Mouse (Mus musculus) embryonic facial prominence, embryonic 15.5 days (tissue): Measurements from ENCODE around the gene Haus3. TPM values are rescaled to one million over a fixed set of nuclear protein-coding genes. Genes with fewer than 3 reads are reported as not detected.

Experiments
- ATAC-seq: fragments of 200-750 bp; cut with Nextera tagmentation; 2 replicates; pipeline ENCODE4 v1.8.0; 2017; ENCODE audit warnings: low read depth, moderate TSS enrichment; ENCODE audit not compliant: insufficient number of reproducible peaks, low FRiP score, low TSS enrichment
- H3K27ac ChIP-seq: fragments of 300-500 bp; sonication (generic); replicated peaks from 2 replicates; pipeline ENCODE4 v1.5.1; 2015; ENCODE audit warnings: mild to moderate bottlenecking, inconsistent platforms
- H3K27me3 ChIP-seq: fragments of 300-500 bp; sonication (generic); 2 replicates; pipeline ENCODE4 v1.6.1; 2015; ENCODE audit warnings: inconsistent platforms
- H3K36me3 ChIP-seq: fragments of 300-500 bp; sonication (generic); 2 replicates; pipeline ENCODE4 v1.6.1; 2015; ENCODE audit warnings: mild to moderate bottlenecking, inconsistent platforms
- H3K4me1 ChIP-seq: fragments of 300-500 bp; sonication (generic); 2 replicates; pipeline ENCODE4 v1.6.1; 2015; ENCODE audit warnings: inconsistent platforms
- H3K4me2 ChIP-seq: fragments of 300-500 bp; sonication (generic); replicated peaks from 2 replicates; pipeline ENCODE4 v1.6.1; 2015; ENCODE audit warnings: mild to moderate bottlenecking, inconsistent platforms
- H3K4me3 ChIP-seq: fragments of 300-500 bp; sonication (generic); replicated peaks from 2 replicates; pipeline ENCODE4 v1.5.1; 2015; ENCODE audit warnings: mild to moderate bottlenecking, inconsistent platforms
- H3K9ac ChIP-seq: fragments of 300-500 bp; sonication (generic); 2 replicates; pipeline ENCODE4 v1.6.1; 2015; ENCODE audit warnings: inconsistent platforms
- H3K9me3 ChIP-seq: fragments of 300-500 bp; sonication (generic); replicated peaks from 2 replicates; pipeline ENCODE4 v1.6.1; 2016; ENCODE audit warnings: inconsistent platforms
- WGBS: fragments of 180-500 bp; shearing (Covaris S2); methylation state at CpG from one replicate; pipeline ENCODE4 v1.1.7; 2015; 5-methylcytosine and 5-hydroxymethylcytosine counted together
- polyA plus RNA-seq: library from polyadenylated mRNA; unstranded; fragments of >200 nt; fragmentation: Nextera tagmentation; extraction: Ambion mirVana; gene quantifications from 2 replicates; pipeline ENCODE4 v1.2.1, GENCODE M21; 2015

Gene Haus3
- polyA plus RNA-seq, 1 experiment from 2014 or later = 26.2 TPM

- no peak overlapping the region for H3K4me3 ChIP-seq
- no peak overlapping the region for H3K4me2 ChIP-seq
- H3K27ac ChIP-seq = no peak overlapping the region
- no peaks in the 10 kb centered on the region for H3K27me3 ChIP-seq
- H3K9ac ChIP-seq = no peak overlapping the region
- ATAC-seq = no peak
- no peaks in the 10 kb centered on the region for H3K9me3 ChIP-seq
- no peaks in the 10 kb centered on the region for H3K4me1 ChIP-seq
- no peaks in the 10 kb centered on the region for H3K36me3 ChIP-seq
- 82% methylated on average over 3 of the region's 3 CpGs for WGBS
These were observed 50.0 kb downstream of the Haus3 start for GRCm38 (mm10) chr5:34119121-34119856.

- no peaks in the 10 kb centered on the region for H3K9me3 ChIP-seq
- H3K4me3 ChIP-seq = no peak overlapping the region
- no peak overlapping the region for H3K27ac ChIP-seq
- no peaks in the 10 kb centered on the region for H3K4me1 ChIP-seq
- H3K36me3 ChIP-seq = no peaks in the 10 kb centered on the region
- no peak overlapping the region for H3K4me2 ChIP-seq
- H3K9ac ChIP-seq = no peak overlapping the region
- H3K27me3 ChIP-seq = no peaks in the 10 kb centered on the region
- 79% methylated on average over 1 of the region's 1 CpGs for WGBS
- ATAC-seq = no peak
These were observed 63.6 kb downstream of the Haus3 start for GRCm38 (mm10) chr5:34105681-34106080.

Other genes with a start within 250 kb of the Haus3 start
- gene Nelfa, start 233.1 kb downstream of the Haus3 start, polyA plus RNA-seq = 49.5 and 54.9 TPM in 2 replicates
- 99.9 and 103 TPM in 2 replicates for gene Gm1673, start 186.1 kb downstream of the Haus3 start, polyA plus RNA-seq
- 0.39 and 0.74 TPM in 2 replicates for gene Nat8l, start 173.5 kb downstream of the Haus3 start, polyA plus RNA-seq
- gene Poln, start 79 bp downstream of the Haus3 start, polyA plus RNA-seq = 2.7 and 3.4 TPM in 2 replicates
- 43.1 and 50.0 TPM in 2 replicates for gene Mxd4, start 18.2 kb upstream of the Haus3 start, polyA plus RNA-seq
- 0.84 and 1.2 TPM in 2 replicates for gene Zfyve28, start 118.9 kb upstream of the Haus3 start, polyA plus RNA-seq
- 0.35 and 0.88 TPM in 2 replicates for gene Cfap99, start 119.1 kb upstream of the Haus3 start, polyA plus RNA-seq
- gene Rnf4, start 166.8 kb upstream of the Haus3 start, polyA plus RNA-seq = 142 and 147 TPM in 2 replicates
- 13.2 and 13.5 TPM in 2 replicates for gene Fam193a, start 200.4 kb upstream of the Haus3 start, polyA plus RNA-seq